Mouse (Mus musculus) intestine, embryonic 14.5 days (tissue): ENCODE results near the gene Snx27. TPM values are rescaled to one million over a fixed set of nuclear protein-coding genes. Genes with fewer than 3 reads are reported as not detected.

Experiments used
- ATAC-seq: fragments of 200-750 bp; cut with Nextera tagmentation; replicated peaks from 2 replicates; pipeline ENCODE4 v1.8.0; 2017; ENCODE audit warnings: low read depth, moderate number of reproducible peaks, moderate TSS enrichment, moderate library complexity; ENCODE audit not compliant: low FRiP score, low TSS enrichment
- DNase-seq: peaks from one replicate; pipeline ENCODE4 v3.0.0-alpha.2; 2018; ENCODE audit warnings: low spot score
- H3K27ac ChIP-seq: fragments of 300-500 bp; sonication (generic); 2 replicates; pipeline ENCODE4 v1.5.1; 2014; ENCODE audit warnings: low read depth, mild to moderate bottlenecking, control low read depth
- H3K27me3 ChIP-seq: fragments of 300-500 bp; sonication (generic); replicated peaks from 2 replicates; pipeline ENCODE4 v1.6.1; 2014; ENCODE audit warnings: low read length, control low read depth; ENCODE audit not compliant: control insufficient read depth, insufficient read depth
- H3K36me3 ChIP-seq: fragments of 300-500 bp; sonication (generic); 2 replicates; pipeline ENCODE4 v1.6.1; 2014; ENCODE audit warnings: low read length, control low read depth; ENCODE audit not compliant: control insufficient read depth, insufficient read depth
- H3K4me1 ChIP-seq: fragments of 300-500 bp; sonication (generic); replicated peaks from 2 replicates; pipeline ENCODE4 v1.6.1; 2014; ENCODE audit warnings: low read length, control low read depth, mixed read lengths; ENCODE audit not compliant: control insufficient read depth, insufficient read depth
- H3K4me2 ChIP-seq: fragments of 300-500 bp; sonication (generic); 2 replicates; pipeline ENCODE4 v1.6.1; 2014; ENCODE audit warnings: low read length
- H3K4me3 ChIP-seq: fragments of 300-500 bp; sonication (generic); 2 replicates; pipeline ENCODE4 v1.5.1; 2014; ENCODE audit warnings: low read depth, low read length, control low read depth, mixed read lengths
- H3K9ac ChIP-seq: fragments of 300-500 bp; sonication (generic); 2 replicates; pipeline ENCODE4 v1.6.1; 2014; ENCODE audit warnings: mild to moderate bottlenecking, low read length
- H3K9me3 ChIP-seq: fragments of 300-500 bp; sonication (generic); 2 replicates; pipeline ENCODE4 v1.6.1; 2016; ENCODE audit warnings: low read length, control low read depth; ENCODE audit not compliant: control insufficient read depth
- WGBS: fragments of 180-500 bp; shearing (Covaris S2); extraction: QIAGEN DNeasy Blood & Tissue Kit; methylation state at CpG from one replicate; pipeline ENCODE4 v1.1.7; 2014; 5-methylcytosine and 5-hydroxymethylcytosine counted together
- polyA plus RNA-seq: library from polyadenylated mRNA; unstranded; fragments of >200 nt; fragmentation: Nextera tagmentation; extraction: Ambion mirVana; gene quantifications from 2 replicates; pipeline ENCODE4 v1.2.1, GENCODE M21; 2014

Gene Snx27
- polyA plus RNA-seq, 1 experiment from 2014 or later: 28.6 TPM

- 62% methylated on average over 5 of the region's 5 CpGs for WGBS
- no peak for DNase-seq
- Histone ChIP-seq H3K4me3 (no peak overlapping the region), H3K4me1 (no peaks in the 10 kb centered on the region), H3K27ac (no peak overlapping the region), H3K9me3 (no peaks in the 10 kb centered on the region), H3K9ac (no peak overlapping the region), H3K36me3 (no peaks in the 10 kb centered on the region), H3K4me2 (no peak overlapping the region), H3K27me3 (no peaks in the 10 kb centered on the region)
- 0 out of 2 replicates have a peak, but pooled peaks have one; percentile 55 for ATAC-seq
These were observed 5.4 kb upstream of the Snx27 start for GRCm38 (mm10) chr3:94587962-94588361.

GRCm38 (mm10) chr3:94582944-94583343 lies 428 bp upstream of the Snx27 start:
- ATAC-seq: no peak
- WGBS: 70% methylated on average over 7 of the region's 7 CpGs
- H3K4me3 ChIP-seq: peak overlapping the region; percentile 56; the same call in 1 of the 2 replicates
- no peaks in the 10 kb centered on the region for H3K9me3 ChIP-seq
- H3K4me2 ChIP-seq: no peak overlapping the region
- no peaks in the 10 kb centered on the region for H3K36me3 ChIP-seq
- no peak for DNase-seq
- H3K27ac ChIP-seq: no peak overlapping the region
- no peaks in the 10 kb centered on the region for H3K27me3 ChIP-seq
- peaks cover 14% of the 10 kb centered on the region for H3K4me1 ChIP-seq
- H3K9ac ChIP-seq: no peak overlapping the region

GRCm38 (mm10) chr3:94581793-94582455 lies 592 bp downstream of the Snx27 start:
- H3K9me3 ChIP-seq: no peaks in the 10 kb centered on the region
- no peaks in the 10 kb centered on the region for H3K36me3 ChIP-seq
- peak overlapping the region; percentile 56 for H3K4me3 ChIP-seq
- H3K27me3 ChIP-seq: no peaks in the 10 kb centered on the region
- peak; percentile 86 for ATAC-seq
- 0% methylated on average over 34 of the region's 48 CpGs for WGBS
- peak overlapping the region; percentile 73 for H3K9ac ChIP-seq
- DNase-seq: no peak
- peak overlapping the region; percentile 72 for H3K27ac ChIP-seq
- peak overlapping the region; percentile 92 for H3K4me2 ChIP-seq
- peaks cover 14% of the 10 kb centered on the region for H3K4me1 ChIP-seq

- WGBS: 3% methylated on average over 16 of the region's 16 CpGs
- peak overlapping the region; percentile 92 for H3K4me2 ChIP-seq
- H3K4me1 ChIP-seq: peaks cover 14% of the 10 kb centered on the region
- no peak for ATAC-seq
- no peaks in the 10 kb centered on the region for H3K9me3 ChIP-seq
- peak overlapping the region; percentile 73 for H3K9ac ChIP-seq
- peak overlapping the region; percentile 56 for H3K4me3 ChIP-seq
- H3K27ac ChIP-seq: peak overlapping the region; percentile 72
- H3K27me3 ChIP-seq: no peaks in the 10 kb centered on the region
- peak; percentile 64 for DNase-seq
- no peaks in the 10 kb centered on the region for H3K36me3 ChIP-seq
These were observed 1.3 kb downstream of the Snx27 start for GRCm38 (mm10) chr3:94581138-94581780.

GRCm38 (mm10) chr3:94574506-94574905 lies 8.0 kb downstream of the Snx27 start:
- H3K9ac ChIP-seq: no peak overlapping the region
- 46% methylated on average over 6 of the region's 6 CpGs for WGBS
- H3K4me2 ChIP-seq: no peak overlapping the region
- H3K9me3 ChIP-seq: no peaks in the 10 kb centered on the region
- H3K27me3 ChIP-seq: no peaks in the 10 kb centered on the region
- DNase-seq: no peak
- no peak for ATAC-seq
- peaks cover 1% of the 10 kb centered on the region; the same call in 1 of the 2 replicates for H3K4me1 ChIP-seq
- H3K4me3 ChIP-seq: no peak overlapping the region
- no peaks in the 10 kb centered on the region for H3K36me3 ChIP-seq
- no peak overlapping the region for H3K27ac ChIP-seq

- no peak for ATAC-seq
These were observed 15.3 kb downstream of the Snx27 start for GRCm38 (mm10) chr3:94567242-94567641.

GRCm38 (mm10) chr3:94565557-94565956 lies 17.0 kb downstream of the Snx27 start:
- no peak overlapping the region for H3K4me2 ChIP-seq
- peak overlapping the region; percentile 57; the same call in 1 of the 2 replicates for H3K27ac ChIP-seq
- H3K4me1 ChIP-seq: peaks cover 33% of the 10 kb centered on the region
- H3K9ac ChIP-seq: no peak overlapping the region
- no peaks in the 10 kb centered on the region for H3K27me3 ChIP-seq
- H3K9me3 ChIP-seq: no peaks in the 10 kb centered on the region
- DNase-seq (no peak), ATAC-seq (peak; percentile 50; the same call in 1 of the 2 replicates)
- H3K36me3 ChIP-seq: peaks cover 7% of the 10 kb centered on the region
- 51% methylated on average over 2 of the region's 2 CpGs for WGBS
- H3K4me3 ChIP-seq: no peak overlapping the region

More at GRCm38 (mm10) chr3:94567242-94567641, 15.3 kb downstream of the Snx27 start:
- peaks cover 33% of the 10 kb centered on the region for H3K4me1 ChIP-seq
- DNase-seq: no peak
- 0 out of 2 replicates have a peak overlapping the region, but pooled peaks have one; percentile 38 for H3K27ac ChIP-seq
- H3K4me3 ChIP-seq: no peak overlapping the region
- H3K27me3 ChIP-seq: no peaks in the 10 kb centered on the region
- H3K4me2 ChIP-seq: no peak overlapping the region
- no peaks in the 10 kb centered on the region for H3K9me3 ChIP-seq
- WGBS: 28% methylated on average over 2 of the region's 2 CpGs
- H3K9ac ChIP-seq: no peak overlapping the region
- H3K36me3 ChIP-seq: no peaks in the 10 kb centered on the region

GRCm38 (mm10) chr3:94565127-94565526 lies 17.4 kb downstream of the Snx27 start:
- ATAC-seq (no peak), DNase-seq (no peak)
- Histone ChIP-seq H3K36me3 (peaks cover 10% of the 10 kb centered on the region), H3K4me1 (peaks cover 33% of the 10 kb centered on the region), H3K4me2 (no peak overlapping the region), H3K9ac (no peak overlapping the region; the same call in 1 of the 2 replicates), H3K4me3 (no peak overlapping the region), H3K27me3 (no peaks in the 10 kb centered on the region), H3K27ac (peak overlapping the region; percentile 57; the same call in 1 of the 2 replicates), H3K9me3 (no peaks in the 10 kb centered on the region)
- WGBS: 18% methylated on average over 3 of the region's 3 CpGs
